Mouse (Mus musculus) layer of hippocampus, adult 18-20 months (tissue): ENCODE measurements at regions not wholly inside any gene's neighbourhood (a gene's known extent, or its start where the extent isn't known, plus 50 kb on each side); places are given as distances from the start of the nearest gene placed in this dataset.

ENCODE experiments used
- DNase-seq, 2 experiments: peaks; one replicate each; pipeline ENCODE4 v3.0.0; 2022; ENCODE audit warnings: low spot score in 2 of 2

GRCm38 (mm10) chr13:92911660-92912284 lies 67.2 kb downstream of the Mtx3 start:
- DNase-seq, result no peak

GRCm38 (mm10) chr13:92912661-92913060 lies 68.1 kb downstream of the Mtx3 start:
- DNase-seq, result no peak

- DNase-seq, result no peak
Observed at GRCm38 (mm10) chr13:92914631-92915030, 70.1 kb downstream of the Mtx3 start.

GRCm38 (mm10) chr13:92915221-92915839 lies 70.8 kb downstream of the Mtx3 start:
- DNase-seq, result no peak

GRCm38 (mm10) chr13:92915948-92916710 lies 71.6 kb downstream of the Mtx3 start:
- DNase-seq, result no peak

GRCm38 (mm10) chr13:92919882-92920281 lies 75.3 kb downstream of the Mtx3 start:
- no peak for DNase-seq

- DNase-seq, result no peak
Observed at GRCm38 (mm10) chr13:92921936-92922335, 77.4 kb downstream of the Mtx3 start.

GRCm38 (mm10) chr13:92923496-92923895 lies 78.9 kb downstream of the Mtx3 start:
- DNase-seq, result no peak

GRCm38 (mm10) chr13:92924021-92924420 lies 79.5 kb downstream of the Mtx3 start:
- no peak for DNase-seq

- no peak for DNase-seq
Observed at GRCm38 (mm10) chr13:92925196-92925595, 80.6 kb downstream of the Mtx3 start.

- DNase-seq, result peak in 1 of 2 experiments; percentile 26
Observed at GRCm38 (mm10) chr13:92928551-92928950, 84.0 kb downstream of the Mtx3 start.

GRCm38 (mm10) chr13:92931696-92932095 lies 87.1 kb downstream of the Mtx3 start:
- DNase-seq, result no peak

- no peak for DNase-seq
Observed at GRCm38 (mm10) chr13:92939032-92939431, 94.5 kb downstream of the Mtx3 start.

GRCm38 (mm10) chr13:92940610-92941009 lies 96.0 kb downstream of the Mtx3 start:
- DNase-seq, result no peak

GRCm38 (mm10) chr13:92948560-92948959 lies 104.0 kb downstream of the Mtx3 start:
- no peak for DNase-seq

GRCm38 (mm10) chr13:92960031-92960430 lies 115.5 kb downstream of the Mtx3 start:
- peak; percentile 33 to 59 for DNase-seq

GRCm38 (mm10) chr13:92962625-92963024 lies 118.1 kb downstream of the Mtx3 start:
- DNase-seq, result no peak

- no peak for DNase-seq
Observed at GRCm38 (mm10) chr13:92963351-92963895, 118.9 kb downstream of the Mtx3 start.

GRCm38 (mm10) chr13:92964213-92964743 lies 119.7 kb downstream of the Mtx3 start:
- DNase-seq, result no peak

GRCm38 (mm10) chr13:92967025-92967610 lies 122.6 kb downstream of the Mtx3 start:
- DNase-seq, result no peak

- no peak for DNase-seq
Observed at GRCm38 (mm10) chr13:92969579-92969978, 125.0 kb downstream of the Mtx3 start.
